Mouse (Mus musculus) urinary bladder, postnatal 14 days (tissue): ENCODE data around the gene Gja3.

Experiments used
- DNase-seq: peaks from one replicate; pipeline ENCODE4 v3.0.0; 2021; ENCODE audit warnings: low spot score

Gja3 gene

GRCm38 (mm10) chr14:57057563-57058321 lies at the start of gene Gja3:
Gene Gja3, minus strand, starts transcription at chr14:57058100.
- no peak for DNase-seq

GRCm38 (mm10) chr14:57107091-57107490 lies 49.2 kb upstream of the Gja3 start:
- no peak for DNase-seq

- peak; percentile 36 for DNase-seq
These were observed 47.8 kb upstream of the Gja3 start for GRCm38 (mm10) chr14:57105721-57106120.

GRCm38 (mm10) chr14:57105111-57105510 lies 47.2 kb upstream of the Gja3 start:
- DNase-seq: no peak

GRCm38 (mm10) chr14:57104106-57105023 lies 46.5 kb upstream of the Gja3 start, which contains the start of gene Gjb2:
Gene Gjb2, minus strand, starts transcription at chr14:57104702.
- peak; percentile 59 for DNase-seq

- no peak for DNase-seq
These were observed 45.8 kb upstream of the Gja3 start for GRCm38 (mm10) chr14:57103711-57104105.

- DNase-seq: no peak
These were observed 45.2 kb upstream of the Gja3 start for GRCm38 (mm10) chr14:57103121-57103520.

- DNase-seq: no peak
These were observed 43.7 kb upstream of the Gja3 start for GRCm38 (mm10) chr14:57101623-57102022.

GRCm38 (mm10) chr14:57095855-57096254 lies 38.0 kb upstream of the Gja3 start:
- DNase-seq: no peak

- DNase-seq: peak; percentile 61
These were observed 35.1 kb upstream of the Gja3 start for GRCm38 (mm10) chr14:57093029-57093428.

GRCm38 (mm10) chr14:57090001-57090400 lies 32.1 kb upstream of the Gja3 start:
- DNase-seq: no peak

GRCm38 (mm10) chr14:57089107-57089506 lies 31.2 kb upstream of the Gja3 start:
- no peak for DNase-seq

- peak; percentile 54 for DNase-seq
These were observed 26.3 kb upstream of the Gja3 start for GRCm38 (mm10) chr14:57084180-57084668.

GRCm38 (mm10) chr14:57082863-57083262 lies 25.0 kb upstream of the Gja3 start:
- DNase-seq: no peak

- peak; percentile 22 for DNase-seq
These were observed 17.6 kb upstream of the Gja3 start for GRCm38 (mm10) chr14:57075537-57075936.

GRCm38 (mm10) chr14:57069906-57070305 lies 12.0 kb upstream of the Gja3 start:
- DNase-seq: peak; percentile 40

- DNase-seq: no peak
These were observed 8.2 kb upstream of the Gja3 start for GRCm38 (mm10) chr14:57066053-57066452.

GRCm38 (mm10) chr14:57060052-57060451 lies 2.2 kb upstream of the Gja3 start:
- DNase-seq: peak; percentile 59

- DNase-seq: no peak
These were observed 717 bp downstream of the Gja3 start for GRCm38 (mm10) chr14:57057204-57057562.

- DNase-seq: no peak
These were observed 5.2 kb downstream of the Gja3 start for GRCm38 (mm10) chr14:57052713-57053112.

- DNase-seq: no peak
These were observed 14.0 kb downstream of the Gja3 start for GRCm38 (mm10) chr14:57043863-57044262.

GRCm38 (mm10) chr14:57041439-57041838 lies 16.5 kb downstream of the Gja3 start:
- no peak for DNase-seq
